Mouse (Mus musculus) kidney, adult 2 months (tissue): ENCODE data around the gene Gimap9.

Experiments used
- CTCF ChIP-seq: fragments of 200-500 bp; conservative IDR thresholded peaks from 2 replicates; pipeline ENCODE4 v1.5.1; 2011; ENCODE audit warnings: low read depth, mild to moderate bottlenecking, control low read depth, low read length, moderate library complexity, mixed read lengths; ENCODE audit not compliant: insufficient read depth, insufficient read length
- POLR2A ChIP-seq: fragments of 200-500 bp; IDR thresholded peaks from one replicate; pipeline ENCODE4 v1.6.1; 2011; ENCODE audit warnings: low read depth, low read length, control low read depth

DNA sequence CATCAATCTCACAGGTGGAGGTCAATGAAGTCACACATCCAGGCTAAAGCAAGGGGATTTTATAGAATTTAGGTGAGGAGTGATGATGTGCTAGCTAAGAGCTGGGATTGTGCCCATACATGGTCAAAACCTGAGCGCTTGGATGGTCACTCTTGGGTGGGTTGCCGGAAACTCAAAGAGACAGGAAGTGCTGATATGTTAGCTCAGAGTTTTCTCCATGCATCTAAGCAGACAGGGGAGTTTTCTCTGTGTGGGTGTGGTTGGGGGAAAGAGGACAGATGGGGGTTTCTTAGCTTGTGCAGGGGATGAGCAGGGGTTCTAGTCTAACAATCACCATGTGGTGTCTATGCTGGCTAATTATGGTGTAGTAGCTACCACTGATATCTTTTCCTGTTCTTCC lies 13.4 kb downstream of the Gimap9 start:
- TF ChIP-seq CTCF (no peak), POLR2A (no peak)
